Mouse (Mus musculus) G1E (cell line): Measurements from ENCODE around the gene Safb2.

Experiments
- CTCF ChIP-seq: IDR thresholded peaks from 2 replicates; pipeline ENCODE4 v1.5.1; 2012; ENCODE audit warnings: low read depth, low read length, inconsistent platforms, mixed read lengths
- GATA1 ChIP-seq: IDR thresholded peaks from 2 replicates; pipeline ENCODE4 v1.6.1; 2012; ENCODE audit warnings: borderline replicate concordance, low read length, inconsistent platforms, mixed read lengths
- TAL1 ChIP-seq: conservative IDR thresholded peaks from 2 replicates; pipeline ENCODE4 v1.6.1; 2012; ENCODE audit warnings: low read depth, low read length, inconsistent platforms, mixed read lengths

DNA sequence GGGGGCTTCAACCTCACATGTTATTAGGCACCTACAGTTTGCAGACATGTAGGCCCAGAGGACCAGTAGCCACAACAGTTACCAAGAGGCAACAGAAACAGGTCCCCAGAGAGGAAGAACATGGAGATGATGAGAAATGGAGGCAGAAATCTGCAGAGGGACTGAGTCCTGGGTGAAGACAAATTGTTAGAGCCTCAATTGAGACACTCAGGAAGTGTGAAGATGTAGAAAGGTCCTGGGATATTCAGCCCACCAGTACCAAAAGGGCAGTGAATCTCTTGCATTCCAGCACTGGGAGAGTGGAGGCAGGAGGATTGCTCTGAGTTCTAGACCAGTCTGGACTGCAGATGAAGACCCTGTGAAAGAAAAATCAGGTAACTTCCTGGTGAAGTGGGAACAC lies 70.1 kb downstream of the Safb2 start:
- TF ChIP-seq GATA1, result no peak
- TF ChIP-seq CTCF, result no peak
- no peak for TF ChIP-seq TAL1
